Mouse (Mus musculus) liver, embryonic 15.5 days (tissue): ENCODE data around the gene Grwd1. TPM values are rescaled to one million over a fixed set of nuclear protein-coding genes. Genes with fewer than 3 reads are reported as not detected.

Experiments used
- ATAC-seq: fragments of 200-750 bp; cut with Nextera tagmentation; 2 replicates; pipeline ENCODE4 v1.8.0; 2017; ENCODE audit warnings: moderate number of reproducible peaks, mild to moderate bottlenecking, moderate library complexity; ENCODE audit not compliant: insufficient read depth
- H3K27ac ChIP-seq: fragments of 300-500 bp; sonication (generic); replicated peaks from 2 replicates; pipeline ENCODE4 v1.5.1; 2015; ENCODE audit warnings: mild to moderate bottlenecking, inconsistent platforms
- H3K27me3 ChIP-seq: fragments of 300-500 bp; sonication (generic); 2 replicates; pipeline ENCODE4 v1.6.1; 2015; ENCODE audit warnings: mild to moderate bottlenecking, inconsistent platforms
- H3K36me3 ChIP-seq: fragments of 300-500 bp; sonication (generic); replicated peaks from 2 replicates; pipeline ENCODE4 v1.6.1; 2015; ENCODE audit warnings: moderate library complexity, mild to moderate bottlenecking, inconsistent platforms
- H3K4me1 ChIP-seq: fragments of 300-500 bp; sonication (generic); replicated peaks from 2 replicates; pipeline ENCODE4 v1.6.1; 2015; ENCODE audit warnings: inconsistent platforms
- H3K4me2 ChIP-seq: fragments of 300-500 bp; sonication (generic); 2 replicates; pipeline ENCODE4 v1.6.1; 2015; ENCODE audit warnings: moderate library complexity, mild to moderate bottlenecking, inconsistent platforms
- H3K4me3 ChIP-seq: fragments of 300-500 bp; sonication (generic); replicated peaks from 2 replicates; pipeline ENCODE4 v1.5.1; 2015; ENCODE audit warnings: mild to moderate bottlenecking, inconsistent platforms
- H3K9ac ChIP-seq: fragments of 300-500 bp; sonication (generic); 2 replicates; pipeline ENCODE4 v1.6.1; 2015; ENCODE audit warnings: moderate library complexity, mild to moderate bottlenecking, inconsistent platforms
- H3K9me3 ChIP-seq: fragments of 300-500 bp; sonication (generic); replicated peaks from 2 replicates; pipeline ENCODE4 v1.6.1; 2016; ENCODE audit warnings: inconsistent platforms
- WGBS: fragments of 180-500 bp; shearing (Covaris S2); methylation state at CpG from one replicate; pipeline ENCODE4 v1.1.7; 2015; ENCODE audit warnings: mixed read lengths; ENCODE audit not compliant: insufficient replicate concordance; 5-methylcytosine and 5-hydroxymethylcytosine counted together
- polyA plus RNA-seq: library from polyadenylated mRNA; unstranded; fragments of >200 nt; fragmentation: Nextera tagmentation; extraction: Ambion mirVana; gene quantifications from 2 replicates; pipeline ENCODE4 v1.2.1, GENCODE M21; 2015

Grwd1 gene
- polyA plus RNA-seq, 1 experiment from 2014 or later = 24.7 TPM

DNA sequence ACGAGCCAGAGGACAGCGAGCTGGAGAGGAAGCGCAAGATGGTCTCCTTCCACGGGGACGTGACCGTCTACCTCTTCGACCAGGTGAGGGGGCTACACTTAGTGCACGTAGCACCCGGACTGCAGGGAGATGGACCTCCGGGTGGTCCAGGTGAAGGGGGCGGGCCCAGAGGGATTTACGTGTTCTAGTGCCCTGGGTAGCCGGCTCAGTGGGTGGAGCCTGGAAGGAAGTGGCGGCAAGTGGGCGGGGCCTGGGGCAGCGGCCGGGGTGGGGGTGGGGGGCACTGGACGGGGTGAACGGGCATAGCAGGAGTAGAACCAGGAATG lies 32.3 kb downstream of the Grwd1 start:
- no peak for ATAC-seq
- Histone ChIP-seq H3K9me3 (no peaks in the 10 kb centered on the region), H3K36me3 (no peaks in the 10 kb centered on the region), H3K27ac (no peak overlapping the region), H3K4me1 (peaks cover 51% of the 10 kb centered on the region), H3K4me3 (peak overlapping the region; percentile 54), H3K4me2 (peak overlapping the region; percentile 80), H3K27me3 (peaks cover 74% of the 10 kb centered on the region), H3K9ac (no peak overlapping the region)
- under 1% methylated on average over 19 of the region's 19 CpGs for WGBS

- peak overlapping the region; percentile 54 for H3K4me3 ChIP-seq
- H3K9me3 ChIP-seq = no peaks in the 10 kb centered on the region
- no peak for ATAC-seq
- H3K9ac ChIP-seq = peak overlapping the region; percentile 32; the same call in 1 of the 2 replicates
- H3K4me1 ChIP-seq = peaks cover 51% of the 10 kb centered on the region
- H3K36me3 ChIP-seq = no peaks in the 10 kb centered on the region
- no peak overlapping the region for H3K27ac ChIP-seq
- H3K27me3 ChIP-seq = peaks cover 79% of the 10 kb centered on the region
- H3K4me2 ChIP-seq = peak overlapping the region; percentile 80
- WGBS = 2% methylated on average over 60 of the region's 60 CpGs
These were observed 32.9 kb downstream of the Grwd1 start for GRCm38 (mm10) chr7:45797661-45798510.

GRCm38 (mm10) chr7:45796950-45797349 lies 33.8 kb downstream of the Grwd1 start:
- Histone ChIP-seq H3K27ac (peak overlapping the region; percentile 69; the same call in 1 of the 2 replicates), H3K4me3 (peak overlapping the region; percentile 54; the same call in 1 of the 2 replicates), H3K9me3 (no peaks in the 10 kb centered on the region), H3K9ac (0 out of 2 replicates have a peak overlapping the region, but pooled peaks have one; percentile 9), H3K27me3 (peaks cover 89% of the 10 kb centered on the region), H3K4me1 (peaks cover 51% of the 10 kb centered on the region), H3K36me3 (no peaks in the 10 kb centered on the region), H3K4me2 (peak overlapping the region; percentile 80)
- peak; percentile 79 for ATAC-seq
- 26% methylated on average over 6 of the region's 6 CpGs for WGBS

DNA sequence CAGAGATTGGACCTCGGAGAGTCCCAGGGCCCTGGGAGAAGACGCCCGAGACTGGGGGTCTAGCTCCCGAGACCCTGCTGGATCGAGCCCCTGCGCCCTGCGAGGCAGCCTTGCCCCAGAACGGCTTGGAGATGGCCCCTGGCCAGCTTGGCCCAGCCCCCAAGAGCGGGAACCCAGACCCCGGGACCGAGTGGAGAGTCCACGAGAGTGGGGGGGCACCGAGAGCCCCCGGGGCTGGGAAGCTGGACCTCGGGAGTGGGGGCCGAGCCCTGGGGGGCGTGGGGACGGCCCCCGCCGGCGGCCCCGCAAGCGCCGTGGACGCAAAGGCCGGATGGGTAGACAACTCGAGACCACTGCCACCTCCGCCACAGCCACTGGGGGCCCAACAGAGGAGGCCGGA lies 35.8 kb downstream of the Grwd1 start:
- Histone ChIP-seq H3K9ac (no peak overlapping the region), H3K4me2 (no peak overlapping the region), H3K4me3 (no peak overlapping the region), H3K27ac (no peak overlapping the region), H3K9me3 (no peaks in the 10 kb centered on the region), H3K4me1 (peaks cover 38% of the 10 kb centered on the region), H3K36me3 (no peaks in the 10 kb centered on the region), H3K27me3 (peaks cover 89% of the 10 kb centered on the region)
- WGBS = 79% methylated on average over 29 of the region's 29 CpGs
- ATAC-seq = no peak

GRCm38 (mm10) chr7:45793969-45794585 lies 36.7 kb downstream of the Grwd1 start:
- H3K9me3 ChIP-seq = no peaks in the 10 kb centered on the region
- H3K27me3 ChIP-seq = peaks cover 83% of the 10 kb centered on the region

GRCm38 (mm10) chr7:45793240-45793639 lies 37.5 kb downstream of the Grwd1 start:
- H3K4me1 ChIP-seq = peaks cover 27% of the 10 kb centered on the region
- no peak for ATAC-seq
- peaks cover 81% of the 10 kb centered on the region for H3K27me3 ChIP-seq
- H3K36me3 ChIP-seq = no peaks in the 10 kb centered on the region
- H3K9me3 ChIP-seq = no peaks in the 10 kb centered on the region
- WGBS = 72% methylated on average over 24 of the region's 24 CpGs
- H3K27ac ChIP-seq = no peak overlapping the region
- H3K9ac ChIP-seq = no peak overlapping the region
- no peak overlapping the region for H3K4me2 ChIP-seq
- H3K4me3 ChIP-seq = no peak overlapping the region

More at GRCm38 (mm10) chr7:45793969-45794585, 36.7 kb downstream of the Grwd1 start:
- Histone ChIP-seq H3K4me2 (no peak overlapping the region), H3K9ac (no peak overlapping the region), H3K4me3 (no peak overlapping the region), H3K36me3 (no peaks in the 10 kb centered on the region), H3K27ac (no peak overlapping the region), H3K4me1 (peaks cover 35% of the 10 kb centered on the region)
- ATAC-seq = no peak
- WGBS = 72% methylated on average over 43 of the region's 44 CpGs

- peaks cover 81% of the 10 kb centered on the region for H3K27me3 ChIP-seq
- H3K4me2 ChIP-seq = no peak overlapping the region
- no peaks in the 10 kb centered on the region for H3K9me3 ChIP-seq
- ATAC-seq = no peak
- no peak overlapping the region for H3K27ac ChIP-seq
- WGBS = 55% methylated on average over 17 of the region's 17 CpGs
- no peak overlapping the region for H3K9ac ChIP-seq
- no peaks in the 10 kb centered on the region for H3K36me3 ChIP-seq
- no peak overlapping the region for H3K4me3 ChIP-seq
- H3K4me1 ChIP-seq = peaks cover 13% of the 10 kb centered on the region
These were observed 38.8 kb downstream of the Grwd1 start for GRCm38 (mm10) chr7:45791756-45792490.

- no peak overlapping the region for H3K27ac ChIP-seq
- H3K4me3 ChIP-seq = no peak overlapping the region
- no peak overlapping the region for H3K4me2 ChIP-seq
- H3K36me3 ChIP-seq = no peaks in the 10 kb centered on the region
- H3K4me1 ChIP-seq = peaks cover 6% of the 10 kb centered on the region; the same call in 1 of the 2 replicates
- H3K27me3 ChIP-seq = peaks cover 81% of the 10 kb centered on the region
- H3K9ac ChIP-seq = no peak overlapping the region
- no peaks in the 10 kb centered on the region for H3K9me3 ChIP-seq
- 41% methylated on average over 6 of the region's 6 CpGs for WGBS
- ATAC-seq = no peak
These were observed 40.0 kb downstream of the Grwd1 start for GRCm38 (mm10) chr7:45790721-45791120.

DNA sequence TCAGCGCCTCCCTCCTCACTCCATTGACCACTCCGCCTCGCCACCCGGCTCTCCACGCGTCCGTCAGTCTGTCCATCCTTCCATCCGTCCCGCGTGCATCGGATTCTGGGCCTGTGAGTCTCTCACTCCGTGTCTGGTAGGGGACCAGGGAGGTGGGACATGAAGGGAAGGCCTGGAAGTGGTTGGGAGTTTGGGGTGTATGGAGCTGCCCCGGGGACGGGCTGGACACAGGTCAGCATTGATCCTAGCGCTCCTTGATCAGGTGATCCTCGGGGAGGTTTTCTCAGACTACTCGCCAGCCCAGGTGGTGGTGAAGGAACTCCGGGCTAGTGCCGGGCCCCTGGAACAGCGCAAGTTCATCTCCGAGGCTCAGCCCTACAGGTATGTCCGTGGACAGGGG lies 43.1 kb downstream of the Grwd1 start:
- no peaks in the 10 kb centered on the region for H3K9me3 ChIP-seq
- 61% methylated on average over 22 of the region's 22 CpGs for WGBS
- no peak overlapping the region for H3K27ac ChIP-seq
- no peak overlapping the region for H3K4me2 ChIP-seq
- H3K9ac ChIP-seq = no peak overlapping the region
- no peak overlapping the region for H3K4me3 ChIP-seq
- peaks cover 83% of the 10 kb centered on the region for H3K27me3 ChIP-seq
- H3K4me1 ChIP-seq = peaks cover 18% of the 10 kb centered on the region
- no peaks in the 10 kb centered on the region for H3K36me3 ChIP-seq
- ATAC-seq = no peak

DNA sequence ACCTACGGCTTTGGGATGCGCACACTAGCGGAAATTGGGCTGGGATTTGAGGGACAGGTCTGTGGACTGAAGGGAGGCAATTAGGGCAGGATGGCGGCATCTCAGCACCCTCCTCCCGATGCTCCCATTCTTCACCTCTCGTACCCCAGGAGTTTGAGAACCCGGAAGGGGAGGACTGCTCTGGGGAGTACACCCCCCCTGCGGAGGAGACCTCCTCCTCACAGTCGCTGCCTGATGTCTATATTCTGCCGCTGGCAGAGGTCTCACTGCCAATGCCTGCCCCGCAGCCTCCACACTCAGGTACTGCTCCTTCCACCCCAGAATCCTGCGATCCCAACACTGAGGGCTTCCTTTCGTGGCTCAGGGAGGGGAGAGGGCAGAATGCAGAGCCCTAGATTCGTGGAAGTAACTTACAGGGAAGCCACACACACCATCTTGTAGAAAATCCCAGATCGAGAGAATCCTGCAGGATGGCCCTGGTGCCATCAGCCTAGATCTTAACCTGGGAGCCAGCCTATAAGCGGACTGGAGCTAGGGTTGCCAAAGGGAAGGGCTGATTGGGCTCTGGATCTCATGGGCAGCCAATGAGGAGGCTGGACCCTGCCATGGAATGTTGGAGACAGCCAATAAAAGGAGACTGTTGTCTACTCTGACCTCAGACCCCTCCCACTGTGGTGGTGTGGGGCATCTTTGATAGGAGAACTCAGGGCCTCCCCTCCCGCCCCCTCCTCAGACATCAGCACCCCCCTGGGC lies 43.9 kb downstream of the Grwd1 start:
- 9% methylated on average over 17 of the region's 17 CpGs for WGBS
- Histone ChIP-seq H3K27me3 (peaks cover 83% of the 10 kb centered on the region), H3K4me1 (peaks cover 18% of the 10 kb centered on the region), H3K36me3 (no peaks in the 10 kb centered on the region), H3K4me3 (no peak overlapping the region), H3K4me2 (no peak overlapping the region), H3K9me3 (no peaks in the 10 kb centered on the region), H3K9ac (no peak overlapping the region), H3K27ac (no peak overlapping the region)
- no peak for ATAC-seq
